Mouse (Mus musculus): ENCODE results near the gene Crlf1.

DNA sequence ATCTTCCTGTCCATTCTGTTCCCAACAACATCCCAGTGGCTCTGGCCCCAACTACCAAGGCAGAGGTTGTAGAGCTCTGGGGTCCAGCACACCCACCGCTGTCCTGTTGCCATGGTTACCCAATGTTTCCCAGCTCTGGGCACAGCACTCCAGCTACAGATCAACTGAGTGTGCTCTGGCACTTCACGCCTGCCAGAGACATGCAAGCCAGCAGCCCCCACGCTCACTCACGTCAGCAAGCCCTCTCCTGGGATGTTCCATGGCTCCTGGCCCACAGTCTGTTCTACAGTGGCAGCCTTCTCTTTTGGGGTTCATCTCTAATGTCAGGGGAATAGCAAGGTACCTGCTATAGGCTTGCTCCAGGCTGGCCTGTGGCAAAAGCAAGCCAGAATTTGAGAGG is 29.7 kb upstream of the Crlf1 start:
- no peak for TF ChIP-seq POLR2A (IDR thresholded peaks at IDR 0.05; ENCODE audit: control insufficient read depth in 1 of 2, insufficient read depth in 1 of 2, low read depth in 1 of 2, low read length in 2 of 2, poor library complexity in 1 of 2)
- no peak for TF ChIP-seq CTCF (IDR thresholded peaks at IDR 0.05 in 2 of 3, conservative IDR thresholded peaks at IDR 0.05 in 1 of 3; ENCODE audit: control insufficient read depth in 1 of 3, insufficient read depth in 1 of 3, low read depth in 2 of 3, low read length in 3 of 3, poor library complexity in 1 of 3, severe bottlenecking in 1 of 3)
- TF ChIP-seq ZC3H11A (IDR thresholded peaks at IDR 0.05; ENCODE audit: low read depth, low read length), result no peak
- no peak for TF ChIP-seq HCFC1 (IDR thresholded peaks at IDR 0.05; ENCODE audit: low read depth, low read length)
- TF ChIP-seq ZNF384 (IDR thresholded peaks at IDR 0.05; ENCODE audit: low read depth, low read length), result no peak
- no peak for TF ChIP-seq TAL1 (IDR thresholded peaks at IDR 0.05; ENCODE audit: low read length)
- TF ChIP-seq EP300 (IDR thresholded peaks at IDR 0.05; ENCODE audit: low read depth in 1 of 2, low read length in 2 of 2), result no peak
- TF ChIP-seq E2F4 (IDR thresholded peaks at IDR 0.05; ENCODE audit: borderline replicate concordance, low read depth, low read length), result no peak
- TF ChIP-seq NELFE (IDR thresholded peaks at IDR 0.05; ENCODE audit: low read depth, low read length), result no peak
- no peak for TF ChIP-seq GATA1 (IDR thresholded peaks at IDR 0.05; ENCODE audit: low read depth, low read length)
- no peak for TF ChIP-seq POLR2AphosphoS2 (IDR thresholded peaks at IDR 0.05; ENCODE audit: low read length)
- TF ChIP-seq CHD1 (IDR thresholded peaks at IDR 0.05; ENCODE audit: low read depth, low read length), result no peak
- TF ChIP-seq MAX (IDR thresholded peaks at IDR 0.05; ENCODE audit: low read length), result no peak
- TF ChIP-seq BHLHE40 (IDR thresholded peaks at IDR 0.05; ENCODE audit: borderline replicate concordance, low read depth, low read length), result no peak

Data from MEL (cell line).